Mouse (Mus musculus) forebrain, postnatal 0 days (tissue): ENCODE results near the gene Nlrp4f. TPM values are rescaled to one million over a fixed set of nuclear protein-coding genes. Genes with fewer than 3 reads are reported as not detected.

Source experiments
- ATAC-seq: fragments of 200-750 bp; cut with Nextera tagmentation; 2 replicates; pipeline ENCODE4 v1.8.0; 2017; ENCODE audit warnings: mild to moderate bottlenecking, moderate library complexity
- DNase-seq: peaks from one replicate; pipeline ENCODE4 v3.0.0-alpha.2; 2015
- H3K27ac ChIP-seq: fragments of 300-500 bp; sonication (generic); 2 replicates; pipeline ENCODE4 v1.5.1; 2014; ENCODE audit warnings: low read depth, mild to moderate bottlenecking, antibody characterized with exemption, low read length, moderate library complexity, mixed read lengths
- H3K27me3 ChIP-seq: fragments of 300-500 bp; sonication (generic); 2 replicates; pipeline ENCODE4 v1.6.1; 2014; ENCODE audit warnings: mild to moderate bottlenecking, low read length, mixed read lengths; ENCODE audit not compliant: insufficient read depth
- H3K36me3 ChIP-seq: fragments of 300-500 bp; sonication (generic); 2 replicates; pipeline ENCODE4 v1.6.1; 2014; ENCODE audit warnings: mild to moderate bottlenecking, moderate library complexity; ENCODE audit not compliant: insufficient read depth
- H3K4me1 ChIP-seq: fragments of 300-500 bp; sonication (generic); 2 replicates; pipeline ENCODE4 v1.6.1; 2014; ENCODE audit warnings: antibody characterized with exemption; ENCODE audit not compliant: insufficient read depth
- H3K4me2 ChIP-seq: fragments of 300-500 bp; sonication (generic); 2 replicates; pipeline ENCODE4 v1.6.1; 2014; ENCODE audit warnings: low read depth, mild to moderate bottlenecking, moderate library complexity
- H3K4me3 ChIP-seq: fragments of 300-500 bp; sonication (generic); 2 replicates; pipeline ENCODE4 v1.5.1; 2014; ENCODE audit warnings: low read depth, low read length, mixed read lengths
- H3K9ac ChIP-seq: fragments of 300-500 bp; sonication (generic); 2 replicates; pipeline ENCODE4 v1.6.1; 2014; ENCODE audit warnings: mild to moderate bottlenecking
- H3K9me3 ChIP-seq: fragments of 300-500 bp; sonication (generic); 2 replicates; pipeline ENCODE4 v1.6.1; 2016; ENCODE audit warnings: low read length
- CTCF ChIP-seq: sonication (generic); IDR thresholded peaks from 2 replicates; pipeline ENCODE4 v1.5.1; 2016; ENCODE audit warnings: antibody characterized with exemption, control low read depth, low read depth
- WGBS: fragments of 180-500 bp; shearing (Covaris S2); extraction: QIAGEN DNeasy Blood & Tissue Kit; methylation state at CpG from one replicate; pipeline ENCODE4 v1.1.7; 2014; 5-methylcytosine and 5-hydroxymethylcytosine counted together
- polyA plus RNA-seq: library from polyadenylated mRNA; unstranded; fragments of >200 nt; fragmentation: Nextera tagmentation; extraction: Ambion mirVana; gene quantifications from 2 replicates; pipeline ENCODE4 v1.2.1, GENCODE M21; 2015
- total RNA-seq: library from RNA; depleted of rRNA; stranded (reverse); fragments of >200 nt; gene quantifications from 2 replicates; pipeline ENCODE4 v1.2.3, GENCODE M21; 2014; rRNA removed

Nlrp4f gene
- total and polyA plus RNA-seq, 2 experiments from 2014 or later = 0.30 to 0.43 TPM

DNA sequence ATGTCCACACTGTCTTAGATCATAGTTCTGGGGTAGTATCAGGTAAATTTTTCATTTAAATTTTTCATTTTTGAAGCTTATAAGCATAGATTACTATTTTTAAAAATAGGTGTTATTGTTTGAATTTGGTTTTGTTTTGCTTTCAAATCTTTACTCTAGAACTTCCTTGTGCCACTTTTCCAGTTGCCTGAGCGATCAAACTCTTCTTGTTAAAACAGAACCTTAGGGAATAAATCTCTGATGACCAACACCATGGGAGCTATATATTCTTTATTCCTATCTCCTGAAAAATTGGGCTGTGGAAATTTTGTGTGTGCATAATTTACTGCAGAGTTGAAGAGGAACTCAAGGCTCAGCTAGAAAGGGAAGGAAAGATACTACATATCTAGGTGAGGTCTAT, 55.8 kb downstream of the Nlrp4f start, which contains the start of gene Olfr466:
Olfr466 (plus strand) TSS at position 301 of the 400 bp plus-strand sequence.
- Histone ChIP-seq H3K4me3 (no peak within 1 kb of the TSS), H3K27me3 (no peaks in the 10 kb centered on the region), H3K9ac (no peak within 1 kb of the TSS), H3K4me2 (no peak within 1 kb of the TSS), H3K9me3 (no peaks in the 10 kb centered on the region), H3K4me1 (no peaks in the 10 kb centered on the region), H3K36me3 (no peaks in the 10 kb centered on the region), H3K27ac (no peak within 1 kb of the TSS)
- TF ChIP-seq CTCF = no peak
- no peak for DNase-seq
- 83% methylated on average over 1 of the region's 1 CpGs for WGBS
- ATAC-seq = no peak

- H3K27me3 ChIP-seq = no peaks in the 10 kb centered on the region
- no peak within 1 kb of the TSS for H3K4me3 ChIP-seq
- TF ChIP-seq CTCF = no peak
- ATAC-seq (no peak), DNase-seq (no peak)
- no peak within 1 kb of the TSS for H3K9ac ChIP-seq
- no peaks in the 10 kb centered on the region for H3K36me3 ChIP-seq
- no peak within 1 kb of the TSS for H3K27ac ChIP-seq
- no peaks in the 10 kb centered on the region for H3K9me3 ChIP-seq
- WGBS = 82% methylated on average over 4 of the region's 4 CpGs
- H3K4me2 ChIP-seq = no peak within 1 kb of the TSS
- H3K4me1 ChIP-seq = no peaks in the 10 kb centered on the region
Observed at GRCm38 (mm10) chr13:65137789-65138188, 68.0 kb downstream of the Nlrp4f start, which contains the start of gene Olfr465-ps1. Gene Olfr465-ps1 (plus strand): TSS chr13:65138089.

Other genes starting within 250 kb of the Nlrp4f start
- gene Spata31d1c, start 172.9 kb downstream of the Nlrp4f start, total RNA-seq = not detected in 2 replicates
- not detected in 2 replicates for gene Spata31d1c, start 172.9 kb downstream of the Nlrp4f start, polyA plus RNA-seq
- not detected in 2 replicates for gene Prss47, start 153.2 kb downstream of the Nlrp4f start, total RNA-seq
- gene Prss47, start 153.2 kb downstream of the Nlrp4f start, polyA plus RNA-seq = not detected in 2 replicates
- 28.2 and 38.0 TPM in 2 replicates for gene Mfsd14b, start 93.0 kb downstream of the Nlrp4f start, total RNA-seq
- gene Mfsd14b, start 93.0 kb downstream of the Nlrp4f start, polyA plus RNA-seq = 13.7 and 18.4 TPM in 2 replicates
- gene Olfr465-ps1, start 67.9 kb downstream of the Nlrp4f start, total RNA-seq = not detected in 2 replicates
- gene Olfr465-ps1, start 67.9 kb downstream of the Nlrp4f start, polyA plus RNA-seq = not detected in 2 replicates
- gene Olfr466, start 55.7 kb downstream of the Nlrp4f start, total RNA-seq = not detected in 2 replicates
- not detected in 2 replicates for gene Olfr466, start 55.7 kb downstream of the Nlrp4f start, polyA plus RNA-seq
- gene Gm10775, start 53.6 kb upstream of the Nlrp4f start, total RNA-seq = not detected in 2 replicates
- gene Gm10775, start 53.6 kb upstream of the Nlrp4f start, polyA plus RNA-seq = 0.82 and 1.1 TPM in 2 replicates
- gene Zfp369, start 72.8 kb upstream of the Nlrp4f start, total RNA-seq = 45.3 and 65.3 TPM in 2 replicates
- gene Zfp369, start 72.8 kb upstream of the Nlrp4f start, polyA plus RNA-seq = 6.2 and 9.7 TPM in 2 replicates